Mouse (Mus musculus) intestine, postnatal 0 days (tissue): ENCODE measurements around the gene Trmt1. TPM values are rescaled to one million over a fixed set of nuclear protein-coding genes. Genes with fewer than 3 reads are reported as not detected.

Experiments used
- ATAC-seq: fragments of 200-750 bp; cut with Nextera tagmentation; 2 replicates; pipeline ENCODE4 v1.8.0; 2017; ENCODE audit warnings: mild to moderate bottlenecking, moderate TSS enrichment, moderate library complexity
- H3K27ac ChIP-seq: fragments of 300-500 bp; sonication (generic); 2 replicates; pipeline ENCODE4 v1.5.1; 2014; ENCODE audit warnings: mild to moderate bottlenecking, low read depth, low read length, moderate library complexity
- H3K27me3 ChIP-seq: fragments of 300-500 bp; sonication (generic); replicated peaks from 2 replicates; pipeline ENCODE4 v1.6.1; 2014; ENCODE audit warnings: low read length, mixed read lengths; ENCODE audit not compliant: control insufficient read depth, insufficient read depth
- H3K36me3 ChIP-seq: fragments of 300-500 bp; sonication (generic); 2 replicates; pipeline ENCODE4 v1.6.1; 2014; ENCODE audit warnings: mild to moderate bottlenecking, moderate library complexity; ENCODE audit not compliant: control insufficient read depth, insufficient read depth
- H3K4me1 ChIP-seq: fragments of 300-500 bp; sonication (generic); replicated peaks from 2 replicates; pipeline ENCODE4 v1.6.1; 2014; ENCODE audit warnings: antibody characterized with exemption, low read length, mixed read lengths; ENCODE audit not compliant: control insufficient read depth, insufficient read depth
- H3K4me2 ChIP-seq: fragments of 300-500 bp; sonication (generic); replicated peaks from 2 replicates; pipeline ENCODE4 v1.6.1; 2014; ENCODE audit warnings: low read depth, mild to moderate bottlenecking, moderate library complexity
- H3K4me3 ChIP-seq: fragments of 300-500 bp; sonication (generic); 2 replicates; pipeline ENCODE4 v1.5.1; 2014; ENCODE audit warnings: low read depth, low read length
- H3K9ac ChIP-seq: fragments of 300-500 bp; sonication (generic); 2 replicates; pipeline ENCODE4 v1.6.1; 2014; ENCODE audit warnings: mild to moderate bottlenecking, low read depth, low read length
- H3K9me3 ChIP-seq: fragments of 300-500 bp; sonication (generic); 2 replicates; pipeline ENCODE4 v1.6.1; 2016; ENCODE audit warnings: mixed run types; ENCODE audit not compliant: control insufficient read depth
- CTCF ChIP-seq: sonication (generic); IDR thresholded peaks from 2 replicates; pipeline ENCODE4 v1.5.1; 2016; ENCODE audit warnings: low read depth, mild to moderate bottlenecking, control low read depth, antibody characterized with exemption, moderate library complexity
- WGBS: fragments of 180-500 bp; shearing (Covaris S2); extraction: QIAGEN DNeasy Blood & Tissue Kit; methylation state at CpG from one replicate; pipeline ENCODE4 v1.1.7; 2014; 5-methylcytosine and 5-hydroxymethylcytosine counted together
- polyA plus RNA-seq: library from polyadenylated mRNA; unstranded; fragments of >200 nt; fragmentation: Nextera tagmentation; extraction: Ambion mirVana; gene quantifications from 2 replicates; pipeline ENCODE4 v1.2.1, GENCODE M21; 2015

Trmt1 gene
- polyA plus RNA-seq, 1 experiment from 2014 or later: 22.3 TPM

GRCm38 (mm10) chr8:84653092-84653631 is 32.9 kb upstream of the Trmt1 start:
- ATAC-seq: no peak
- Histone ChIP-seq H3K9me3 (no peaks in the 10 kb centered on the region), H3K9ac (no peak overlapping the region), H3K4me1 (0 out of 2 replicates have a peak, but pooled peaks cover 4% of the 10 kb centered on the region), H3K27me3 (no peaks in the 10 kb centered on the region), H3K36me3 (no peaks in the 10 kb centered on the region), H3K4me3 (no peak overlapping the region), H3K4me2 (no peak overlapping the region), H3K27ac (no peak overlapping the region)
- 48% methylated on average over 9 of the region's 9 CpGs for WGBS
- TF ChIP-seq CTCF: no peak

- no peak overlapping the region for H3K27ac ChIP-seq
- H3K4me2 ChIP-seq: peak overlapping the region; percentile 71; the same call in 1 of the 2 replicates
- H3K27me3 ChIP-seq: no peaks in the 10 kb centered on the region
- no peak overlapping the region for H3K4me3 ChIP-seq
- TF ChIP-seq CTCF: peak; percentile 65
- H3K36me3 ChIP-seq: no peaks in the 10 kb centered on the region
- H3K4me1 ChIP-seq: peaks cover 4% of the 10 kb centered on the region; the same call in 1 of the 2 replicates
- WGBS: 42% methylated on average over 4 of the region's 4 CpGs
- H3K9me3 ChIP-seq: no peaks in the 10 kb centered on the region
- no peak overlapping the region for H3K9ac ChIP-seq
- ATAC-seq: no peak
These were observed 31.5 kb upstream of the Trmt1 start for GRCm38 (mm10) chr8:84654597-84654996.

GRCm38 (mm10) chr8:84655336-84656190 is 30.5 kb upstream of the Trmt1 start:
- peak overlapping the region; percentile 95 for H3K27ac ChIP-seq
- no peaks in the 10 kb centered on the region for H3K9me3 ChIP-seq
- TF ChIP-seq CTCF: no peak
- H3K9ac ChIP-seq: peak overlapping the region; percentile 69
- WGBS: 4% methylated on average over 15 of the region's 15 CpGs
- peak overlapping the region; percentile 71 for H3K4me2 ChIP-seq
- H3K4me3 ChIP-seq: peak overlapping the region; percentile 40
- no peaks in the 10 kb centered on the region for H3K36me3 ChIP-seq
- no peak for ATAC-seq
- H3K4me1 ChIP-seq: peaks cover 4% of the 10 kb centered on the region; the same call in 1 of the 2 replicates
- H3K27me3 ChIP-seq: no peaks in the 10 kb centered on the region

GRCm38 (mm10) chr8:84656191-84656525 is 29.9 kb upstream of the Trmt1 start:
- 2% methylated on average over 10 of the region's 10 CpGs for whole genome bisulfite sequencing
- no peak for ATAC-seq
- TF ChIP-seq CTCF: no peak
- no peaks in the 10 kb centered on the region for H3K36me3 ChIP-seq
- H3K27me3 ChIP-seq: no peaks in the 10 kb centered on the region
- peak overlapping the region; percentile 40 for H3K4me3 ChIP-seq
- H3K4me1 ChIP-seq: peaks cover 4% of the 10 kb centered on the region; the same call in 1 of the 2 replicates
- peak overlapping the region; percentile 71 for H3K4me2 ChIP-seq
- no peaks in the 10 kb centered on the region for H3K9me3 ChIP-seq
- peak overlapping the region; percentile 69 for H3K9ac ChIP-seq
- H3K27ac ChIP-seq: peak overlapping the region; percentile 95

- no peak for TF ChIP-seq CTCF
- peak overlapping the region; percentile 95 for H3K27ac ChIP-seq
- peak; percentile 73 for ATAC-seq
- H3K4me1 ChIP-seq: peaks cover 4% of the 10 kb centered on the region; the same call in 1 of the 2 replicates
- H3K9ac ChIP-seq: peak overlapping the region; percentile 69
- 1% methylated on average over 23 of the region's 23 CpGs for WGBS
- H3K9me3 ChIP-seq: no peaks in the 10 kb centered on the region
- H3K4me2 ChIP-seq: peak overlapping the region; percentile 71
- H3K27me3 ChIP-seq: no peaks in the 10 kb centered on the region
- H3K4me3 ChIP-seq: peak overlapping the region; percentile 40
- no peaks in the 10 kb centered on the region for H3K36me3 ChIP-seq
These were observed 29.4 kb upstream of the Trmt1 start for GRCm38 (mm10) chr8:84656641-84657126.

GRCm38 (mm10) chr8:84657203-84657602 is 28.9 kb upstream of the Trmt1 start:
- ATAC-seq: peak; percentile 12
- Histone ChIP-seq H3K4me2 (peak overlapping the region; percentile 71), H3K9ac (0 out of 2 replicates have a peak overlapping the region, but pooled peaks have one; percentile 69), H3K9me3 (no peaks in the 10 kb centered on the region), H3K4me1 (peaks cover 4% of the 10 kb centered on the region; the same call in 1 of the 2 replicates), H3K27ac (peak overlapping the region; percentile 95), H3K36me3 (no peaks in the 10 kb centered on the region), H3K4me3 (0 out of 2 replicates have a peak overlapping the region, but pooled peaks have one; percentile 40), H3K27me3 (no peaks in the 10 kb centered on the region)
- TF ChIP-seq CTCF: no peak
